Mouse (Mus musculus): Measurements from ENCODE around the gene Gm44511. TPM values are rescaled to one million over a fixed set of nuclear protein-coding genes. Genes with fewer than 3 reads are reported as not detected.
"Not testable (repeated sequence)": the region's sequence is repeated elsewhere in the genome, so short reads cannot be mapped to it uniquely, and the experiment has no call there.

Gm44511 gene
- total and polyA plus RNA-seq, 2 experiments = 0.37 TPM; not detected in 1

- H3K27me3 ChIP-seq (ENCODE audit: control insufficient read depth, insufficient read depth, low read length) = no peaks in the 10 kb centered on the region
- 91% methylated on average over 5 of the region's 5 CpGs for WGBS
- no peak overlapping the region for H3K4me3 ChIP-seq (ENCODE audit: insufficient read depth, low read depth, low read length)
- no peak for DNase-seq (ENCODE audit: extremely low read depth, low read depth, low spot score)
- H3K27ac ChIP-seq (replicated peaks; ENCODE audit: insufficient read depth, low read depth, low read length) = no peak overlapping the region
- no peak overlapping the region for H3K9ac ChIP-seq (ENCODE audit: low read depth, low read length)
- H3K36me3 ChIP-seq (ENCODE audit: control insufficient read depth, insufficient read depth, low read length) = no peaks in the 10 kb centered on the region
- no peaks in the 10 kb centered on the region for H3K79me2 ChIP-seq (ENCODE audit: control insufficient read depth, insufficient read depth, low read length)
- TF ChIP-seq CTCF (IDR thresholded peaks at IDR 0.05; ENCODE audit: low read depth, low read length) = no peak
- no peak for TF ChIP-seq POLR2A (IDR thresholded peaks at IDR 0.05; ENCODE audit: extremely low read depth, insufficient read depth, low read length)
- H3K4me1 ChIP-seq (ENCODE audit: control insufficient read depth, insufficient read depth, low read length) = peaks cover 9% of the 10 kb centered on the region; the same call in 1 of the 2 replicates
Observed at GRCm38 (mm10) chr6:128759221-128759950, 66.7 kb downstream of the Gm44511 start.

DNA sequence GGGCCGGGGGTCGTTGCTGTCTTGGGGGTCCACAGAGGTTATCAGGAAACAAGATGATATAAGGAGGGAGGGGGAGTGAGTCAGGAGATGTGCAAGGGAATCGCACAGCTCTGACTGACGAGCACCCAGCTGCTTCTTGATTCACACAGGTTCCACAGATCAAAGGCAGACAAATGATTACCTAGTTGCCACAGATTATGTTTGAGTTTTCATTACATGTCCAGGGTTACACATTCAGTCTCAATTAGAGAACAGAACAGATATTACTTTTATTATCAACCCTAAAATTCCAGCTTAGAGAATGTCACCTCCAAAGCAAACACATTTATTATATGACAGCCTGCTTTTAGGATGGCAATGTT is 70.7 kb downstream of the Gm44511 start:
- not testable (repeated sequence) for H3K9ac ChIP-seq (ENCODE audit: low read depth, low read length); H3K36me3 ChIP-seq (ENCODE audit: control insufficient read depth, insufficient read depth, low read length); H3K79me2 ChIP-seq (ENCODE audit: control insufficient read depth, insufficient read depth, low read length); H3K27me3 ChIP-seq (ENCODE audit: control insufficient read depth, insufficient read depth, low read length)
- H3K4me1 ChIP-seq (ENCODE audit: control insufficient read depth, insufficient read depth, low read length) = peaks cover 12% of the 10 kb centered on the region; the same call in 1 of the 2 replicates
- H3K27ac ChIP-seq (replicated peaks; ENCODE audit: insufficient read depth, low read depth, low read length) = peak overlapping the region; percentile 86
- DNase-seq (ENCODE audit: extremely low read depth, low read depth, low spot score) = peak; percentile 90
- H3K4me3 ChIP-seq (ENCODE audit: insufficient read depth, low read depth, low read length) = peak overlapping the region; percentile 35; the same call in 1 of the 2 replicates
- 9% methylated on average over 4 of the region's 4 CpGs for WGBS

DNA sequence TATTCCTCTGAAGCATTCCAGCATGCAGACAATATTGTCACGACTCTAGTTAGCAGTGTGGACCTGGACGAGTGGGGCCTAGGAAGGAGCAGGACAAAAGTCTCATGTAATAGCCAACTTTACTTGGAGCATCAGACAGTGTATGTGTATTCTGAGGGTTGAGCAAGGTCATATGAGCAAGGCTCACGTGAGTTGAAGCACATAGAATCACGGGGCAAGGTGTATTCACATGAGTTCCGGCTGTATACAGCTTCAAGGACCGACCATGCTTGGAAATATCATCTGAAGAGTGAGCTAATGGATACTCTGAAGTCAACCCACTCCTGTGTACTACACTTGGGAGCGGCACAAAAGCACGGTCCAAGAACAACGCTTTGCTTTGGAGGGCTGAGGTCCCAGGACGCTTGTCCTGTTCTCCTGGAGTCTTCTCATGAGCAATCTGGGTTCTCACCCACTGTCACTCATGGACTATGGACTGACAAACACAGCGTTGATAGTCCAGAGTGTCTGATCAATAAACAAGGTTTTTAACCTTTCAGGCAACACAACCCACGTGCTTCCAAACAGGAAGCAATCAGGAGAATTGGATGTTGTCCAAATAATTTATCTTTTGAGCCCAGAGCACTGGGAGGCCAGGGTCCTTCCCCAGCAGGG is 71.2 kb downstream of the Gm44511 start:
- Histone ChIP-seq H3K27ac (replicated peaks; ENCODE audit: insufficient read depth, low read depth, low read length) (peak overlapping the region; percentile 86), H3K4me3 (ENCODE audit: insufficient read depth, low read depth, low read length) (peak overlapping the region; percentile 35; the same call in 1 of the 2 replicates)
- H3K27me3 ChIP-seq (ENCODE audit: control insufficient read depth, insufficient read depth, low read length) = not testable (repeated sequence)

DNA sequence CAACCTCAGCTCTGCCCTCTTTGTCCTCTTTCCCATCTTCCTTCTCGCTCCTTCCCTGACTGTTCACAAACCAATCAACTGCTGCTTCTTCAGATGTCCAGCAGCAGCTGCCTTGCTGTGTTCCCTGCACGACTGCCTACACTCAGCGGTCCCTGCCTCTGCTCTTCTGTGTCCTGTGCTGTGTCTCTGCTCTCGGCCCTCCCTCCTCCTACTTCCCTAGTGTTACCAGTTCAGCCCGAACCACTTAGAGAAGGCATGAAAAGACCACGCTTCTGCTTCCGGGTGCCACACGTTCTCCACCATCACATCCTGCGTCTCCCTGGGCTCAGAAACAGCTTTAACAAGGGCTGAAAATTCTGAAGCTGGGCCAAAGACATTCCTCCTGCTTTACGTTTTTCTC is 71.8 kb downstream of the Gm44511 start:
- not testable (repeated sequence) for H3K27me3 ChIP-seq (ENCODE audit: control insufficient read depth, insufficient read depth, low read length)

More for the DNA sequence above, 71.2 kb downstream of the Gm44511 start:
- WGBS = 20% methylated on average over 12 of the region's 12 CpGs
- Histone ChIP-seq H3K9ac (ENCODE audit: low read depth, low read length) (peak overlapping the region; percentile 20), H3K4me1 (ENCODE audit: control insufficient read depth, insufficient read depth, low read length) (peaks cover 12% of the 10 kb centered on the region; the same call in 1 of the 2 replicates)
- peak; percentile 96 for DNase-seq (ENCODE audit: extremely low read depth, low read depth, low spot score)
- H3K36me3 ChIP-seq (ENCODE audit: control insufficient read depth, insufficient read depth, low read length); H3K79me2 ChIP-seq (ENCODE audit: control insufficient read depth, insufficient read depth, low read length): not testable (repeated sequence)

DNA sequence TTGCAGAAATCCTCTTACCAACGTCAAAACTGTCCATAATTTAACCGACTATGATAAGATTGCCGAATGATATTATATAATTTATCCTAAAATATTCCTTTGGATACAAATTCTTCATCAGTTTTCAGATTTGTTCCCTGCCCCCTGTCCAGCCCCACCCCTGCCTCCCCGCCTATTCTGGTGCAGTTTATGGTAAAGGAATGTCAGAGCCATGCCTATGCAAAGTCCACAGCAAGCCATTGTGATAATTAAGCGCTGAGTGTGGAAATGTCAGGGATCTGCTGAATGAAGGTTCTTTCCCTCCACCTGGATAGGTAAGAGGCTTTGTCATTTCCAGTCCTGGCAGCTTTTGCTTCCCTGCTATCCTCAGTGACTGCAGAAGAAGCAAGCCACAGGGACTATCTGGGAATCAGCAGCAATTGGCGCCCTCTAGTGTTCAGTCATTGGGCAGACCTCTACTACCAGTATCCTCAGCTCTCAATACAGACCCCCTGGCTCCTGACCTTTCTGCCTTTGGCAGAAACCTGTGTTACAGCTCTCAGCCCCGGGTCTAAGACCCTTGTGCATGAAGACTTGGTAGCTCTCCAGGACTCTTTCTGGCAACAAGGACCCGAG is 72.4 kb downstream of the Gm44511 start:
- H3K27me3 ChIP-seq (ENCODE audit: control insufficient read depth, insufficient read depth, low read length); H3K79me2 ChIP-seq (ENCODE audit: control insufficient read depth, insufficient read depth, low read length); H3K9ac ChIP-seq (ENCODE audit: low read depth, low read length); H3K4me3 ChIP-seq (ENCODE audit: insufficient read depth, low read depth, low read length); H3K36me3 ChIP-seq (ENCODE audit: control insufficient read depth, insufficient read depth, low read length): not testable (repeated sequence)
- peak; percentile 71 for DNase-seq (ENCODE audit: extremely low read depth, low read depth, low spot score)
- peak overlapping the region; percentile 78 for H3K27ac ChIP-seq (replicated peaks; ENCODE audit: insufficient read depth, low read depth, low read length)
- TF ChIP-seq CTCF (IDR thresholded peaks at IDR 0.05; ENCODE audit: low read depth, low read length) = peak; percentile 52
- H3K4me1 ChIP-seq (ENCODE audit: control insufficient read depth, insufficient read depth, low read length) = peaks cover 10% of the 10 kb centered on the region; the same call in 1 of the 2 replicates
- WGBS = 28% methylated on average over 8 of the region's 8 CpGs

More for the DNA sequence above, 71.8 kb downstream of the Gm44511 start:
- DNase-seq (ENCODE audit: extremely low read depth, low read depth, low spot score) = peak; percentile 33
- 5% methylated on average over 10 of the region's 10 CpGs for WGBS
- Histone ChIP-seq H3K9ac (ENCODE audit: low read depth, low read length) (peak overlapping the region; percentile 54), H3K27ac (replicated peaks; ENCODE audit: insufficient read depth, low read depth, low read length) (peak overlapping the region; percentile 78), H3K4me3 (ENCODE audit: insufficient read depth, low read depth, low read length) (0 out of 2 replicates have a peak overlapping the region, but pooled peaks have one; percentile 11), H3K4me1 (ENCODE audit: control insufficient read depth, insufficient read depth, low read length) (peaks cover 10% of the 10 kb centered on the region; the same call in 1 of the 2 replicates)
- not testable (repeated sequence) for H3K79me2 ChIP-seq (ENCODE audit: control insufficient read depth, insufficient read depth, low read length); H3K36me3 ChIP-seq (ENCODE audit: control insufficient read depth, insufficient read depth, low read length)

GRCm38 (mm10) chr6:128747006-128747405 is 79.1 kb downstream of the Gm44511 start:
- not testable (repeated sequence) for H3K9ac ChIP-seq (ENCODE audit: low read depth, low read length); H3K36me3 ChIP-seq (ENCODE audit: control insufficient read depth, insufficient read depth, low read length); H3K79me2 ChIP-seq (ENCODE audit: control insufficient read depth, insufficient read depth, low read length); H3K4me1 ChIP-seq (ENCODE audit: control insufficient read depth, insufficient read depth, low read length); H3K4me3 ChIP-seq (ENCODE audit: insufficient read depth, low read depth, low read length); H3K27ac ChIP-seq (replicated peaks; ENCODE audit: insufficient read depth, low read depth, low read length); H3K27me3 ChIP-seq (ENCODE audit: control insufficient read depth, insufficient read depth, low read length); DNase-seq (ENCODE audit: extremely low read depth, low read depth, low spot score)
- whole genome bisulfite sequencing = 87% methylated on average over 6 of the region's 6 CpGs
